Mouse (Mus musculus): ENCODE data around the gene Golph3. TPM values are rescaled to one million over a fixed set of nuclear protein-coding genes. Genes with fewer than 3 reads are reported as not detected.

Gene Golph3
- polyA plus RNA-seq, 1 experiment from 2014 or later, result 68.7 TPM

DNA sequence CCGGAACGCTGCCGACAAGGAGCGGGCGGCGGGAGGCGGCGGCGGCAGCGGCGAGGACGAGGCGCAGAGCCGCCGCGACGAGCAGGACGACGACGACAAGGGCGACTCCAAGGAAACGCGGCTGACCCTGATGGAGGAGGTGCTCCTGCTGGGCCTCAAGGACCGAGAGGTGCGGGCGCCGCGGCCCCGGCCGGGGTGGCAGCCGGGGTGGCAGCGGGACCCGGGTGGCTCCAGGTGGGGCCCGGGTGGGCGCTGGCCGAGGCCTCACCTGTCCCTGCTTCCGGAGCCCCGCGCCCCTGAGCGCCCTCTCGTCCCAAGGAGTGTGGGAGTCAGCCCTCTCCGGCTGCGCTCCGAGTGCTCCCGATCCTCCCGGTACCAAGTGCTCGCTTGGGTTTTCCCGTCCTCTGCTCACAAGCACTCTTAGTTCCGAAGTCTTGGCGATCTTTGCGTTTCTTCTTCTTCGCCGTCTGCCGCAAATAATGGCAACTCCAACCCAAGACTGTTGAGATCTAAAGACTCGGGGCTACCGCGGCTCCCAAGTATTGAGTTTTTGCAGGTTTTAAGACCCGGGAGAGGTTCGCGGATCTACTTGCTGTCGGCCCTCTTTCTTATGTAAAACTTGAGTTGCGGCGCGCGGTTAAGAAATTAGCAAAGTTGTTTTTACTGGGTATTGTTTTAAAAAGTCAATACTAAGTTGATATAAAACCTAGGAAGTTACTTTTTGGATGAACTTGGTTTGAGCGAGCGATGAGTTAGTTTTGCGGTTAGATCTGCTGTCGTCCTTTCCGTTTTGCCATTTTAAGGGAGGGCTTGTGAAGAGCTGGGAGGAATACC, 755 bp downstream of the Golph3 start, which contains the start of gene 1810049J17Rik:
1810049J17Rik (minus strand) TSS at position 112 of the 834 bp plus-strand sequence.
- Histone ChIP-seq H3K4me3 (peak within 1 kb of the TSS; percentile 99), H3K27ac (peak within 1 kb of the TSS; percentile 98), H3K9me3 (no peaks in the 10 kb centered on the region), H3K36me3 (replicated peaks) (peaks cover 19% of the 10 kb centered on the region), H3K4me1 (peaks cover 41% of the 10 kb centered on the region), H3K27me3 (ENCODE audit: poor library complexity, severe bottlenecking) (peaks cover 20% of the 10 kb centered on the region)
- WGBS, result under 1% methylated on average over 69 of the region's 70 CpGs
- DNase-seq (ENCODE audit: extremely low spot score, low spot score), result peak; percentile 68

DNA sequence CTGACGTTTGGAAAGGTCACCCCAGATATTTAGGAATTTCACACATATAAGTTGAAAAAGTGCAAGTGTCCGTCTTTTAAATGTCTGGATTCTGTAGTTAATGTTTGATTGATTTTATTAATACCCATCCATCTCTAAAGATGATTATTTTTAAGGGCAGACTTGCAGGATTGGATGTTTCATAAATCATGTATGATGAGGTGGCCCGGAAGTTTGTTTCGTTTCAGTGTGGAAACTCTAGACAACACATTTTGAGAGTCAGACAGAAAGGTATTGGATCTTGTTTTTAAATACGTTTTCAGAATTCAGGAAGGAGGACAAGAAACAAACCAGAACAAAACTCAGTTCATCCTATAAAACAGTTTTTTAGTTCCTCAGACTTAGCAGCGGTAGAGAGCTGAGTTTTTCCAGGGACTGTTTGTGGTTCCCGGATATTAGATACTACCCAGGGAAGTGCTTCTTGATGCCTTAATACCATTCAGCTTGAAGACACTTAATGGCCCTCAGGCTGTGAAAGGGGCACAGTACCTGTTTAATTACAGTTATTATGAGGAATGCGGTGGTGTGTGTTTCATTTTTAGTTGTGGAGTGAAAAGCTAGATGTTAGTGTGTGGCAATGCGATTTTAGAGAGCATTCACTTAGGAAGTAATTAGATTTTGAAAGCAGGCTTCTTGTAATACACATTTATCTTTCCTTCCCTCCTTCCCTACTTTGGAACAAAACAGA, 1.6 kb downstream of the Golph3 start:
- DNase-seq (ENCODE audit: extremely low spot score, low spot score), result no peak
- Histone ChIP-seq H3K36me3 (replicated peaks) (peaks cover 25% of the 10 kb centered on the region), H3K27ac (no peak overlapping the region), H3K4me3 (peak overlapping the region; percentile 99), H3K4me1 (peaks cover 41% of the 10 kb centered on the region), H3K9me3 (no peaks in the 10 kb centered on the region), H3K27me3 (ENCODE audit: poor library complexity, severe bottlenecking) (peaks cover 20% of the 10 kb centered on the region)
- WGBS, result 23% methylated on average over 9 of the region's 9 CpGs

GRCm38 (mm10) chr15:12324326-12324725, 3.1 kb downstream of the Golph3 start:
- DNase-seq (ENCODE audit: extremely low spot score, low spot score), result no peak
- 0 out of 2 replicates have a peak overlapping the region, but pooled peaks have one; percentile 8 for H3K27ac ChIP-seq
- peaks cover 41% of the 10 kb centered on the region for H3K4me1 ChIP-seq
- H3K4me3 ChIP-seq, result no peak overlapping the region; the same call in 1 of the 2 replicates
- 97% methylated on average over 1 of the region's 1 CpGs for WGBS
- peaks cover 10% of the 10 kb centered on the region for H3K27me3 ChIP-seq (ENCODE audit: poor library complexity, severe bottlenecking)
- H3K9me3 ChIP-seq, result no peaks in the 10 kb centered on the region
- H3K36me3 ChIP-seq (replicated peaks), result peaks cover 31% of the 10 kb centered on the region

- WGBS, result 93% methylated on average over 3 of the region's 3 CpGs
- Histone ChIP-seq H3K27me3 (ENCODE audit: poor library complexity, severe bottlenecking) (no peaks in the 10 kb centered on the region), H3K4me1 (peaks cover 13% of the 10 kb centered on the region), H3K4me3 (no peak overlapping the region), H3K9me3 (no peaks in the 10 kb centered on the region), H3K36me3 (replicated peaks) (peaks cover 21% of the 10 kb centered on the region), H3K27ac (no peak overlapping the region)
- no peak for DNase-seq (ENCODE audit: extremely low spot score, low spot score)
These were observed 9.1 kb downstream of the Golph3 start for GRCm38 (mm10) chr15:12330389-12330788.

- Histone ChIP-seq H3K4me3 (no peak overlapping the region), H3K9me3 (no peaks in the 10 kb centered on the region), H3K4me1 (peaks cover 12% of the 10 kb centered on the region), H3K27me3 (ENCODE audit: poor library complexity, severe bottlenecking) (no peaks in the 10 kb centered on the region), H3K36me3 (replicated peaks) (peaks cover 16% of the 10 kb centered on the region), H3K27ac (no peak overlapping the region)
- DNase-seq (ENCODE audit: extremely low spot score, low spot score), result no peak
These were observed 9.6 kb downstream of the Golph3 start for GRCm38 (mm10) chr15:12330892-12331291.

DNA sequence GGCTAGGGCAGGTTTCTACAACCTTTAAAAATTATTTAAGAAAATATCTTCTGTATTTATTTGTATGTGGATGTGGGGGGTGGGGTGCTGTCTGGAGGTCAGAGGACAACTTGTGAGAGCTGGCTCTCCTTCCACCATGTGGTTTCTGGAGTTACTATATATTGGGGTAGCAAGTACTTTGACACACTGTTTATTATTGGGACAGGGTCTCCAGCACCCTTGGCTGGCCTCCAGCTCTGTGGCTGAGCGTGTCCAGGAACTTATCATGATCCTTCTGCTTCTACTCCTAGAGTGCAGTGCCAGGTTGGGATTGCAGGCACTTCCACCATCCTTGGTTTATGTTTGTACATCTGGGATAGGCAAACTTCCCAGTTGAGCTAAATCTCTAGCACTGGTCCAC, 10.1 kb downstream of the Golph3 start:
- Histone ChIP-seq H3K4me1 (peaks cover 8% of the 10 kb centered on the region), H3K4me3 (no peak overlapping the region), H3K9me3 (no peaks in the 10 kb centered on the region), H3K27me3 (ENCODE audit: poor library complexity, severe bottlenecking) (no peaks in the 10 kb centered on the region), H3K27ac (no peak overlapping the region), H3K36me3 (replicated peaks) (peaks cover 12% of the 10 kb centered on the region)
- 90% methylated on average over 1 of the region's 1 CpGs for WGBS
- DNase-seq (ENCODE audit: extremely low spot score, low spot score), result no peak

DNA sequence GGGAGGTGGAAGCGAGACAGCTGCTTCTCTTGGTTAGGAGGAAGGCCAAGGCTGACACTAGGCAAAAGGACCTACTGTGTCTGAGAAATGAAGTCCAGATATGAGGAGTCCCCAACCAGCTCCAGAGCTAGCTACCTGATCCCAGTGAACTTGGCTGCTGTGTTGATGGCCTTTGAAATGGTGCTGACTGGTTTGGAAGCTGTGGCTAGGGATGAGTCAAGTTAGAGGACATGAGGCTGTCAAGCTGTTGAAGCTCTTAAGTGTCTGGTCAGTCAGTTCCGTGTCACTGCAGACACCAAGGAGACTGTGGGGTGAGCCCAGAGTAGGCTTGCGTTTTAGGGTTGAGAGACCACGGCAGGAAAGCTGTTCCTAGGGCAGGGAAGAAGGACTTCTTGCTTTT, 13.1 kb downstream of the Golph3 start:
- Histone ChIP-seq H3K4me3 (no peak overlapping the region), H3K27ac (no peak overlapping the region), H3K27me3 (ENCODE audit: poor library complexity, severe bottlenecking) (no peaks in the 10 kb centered on the region), H3K4me1 (peaks cover 12% of the 10 kb centered on the region), H3K9me3 (no peaks in the 10 kb centered on the region), H3K36me3 (replicated peaks) (no peaks in the 10 kb centered on the region; the same call in none of the 2 replicates)
- no peak for DNase-seq (ENCODE audit: extremely low spot score, low spot score)
- WGBS, result 91% methylated on average over 4 of the region's 4 CpGs

DNA sequence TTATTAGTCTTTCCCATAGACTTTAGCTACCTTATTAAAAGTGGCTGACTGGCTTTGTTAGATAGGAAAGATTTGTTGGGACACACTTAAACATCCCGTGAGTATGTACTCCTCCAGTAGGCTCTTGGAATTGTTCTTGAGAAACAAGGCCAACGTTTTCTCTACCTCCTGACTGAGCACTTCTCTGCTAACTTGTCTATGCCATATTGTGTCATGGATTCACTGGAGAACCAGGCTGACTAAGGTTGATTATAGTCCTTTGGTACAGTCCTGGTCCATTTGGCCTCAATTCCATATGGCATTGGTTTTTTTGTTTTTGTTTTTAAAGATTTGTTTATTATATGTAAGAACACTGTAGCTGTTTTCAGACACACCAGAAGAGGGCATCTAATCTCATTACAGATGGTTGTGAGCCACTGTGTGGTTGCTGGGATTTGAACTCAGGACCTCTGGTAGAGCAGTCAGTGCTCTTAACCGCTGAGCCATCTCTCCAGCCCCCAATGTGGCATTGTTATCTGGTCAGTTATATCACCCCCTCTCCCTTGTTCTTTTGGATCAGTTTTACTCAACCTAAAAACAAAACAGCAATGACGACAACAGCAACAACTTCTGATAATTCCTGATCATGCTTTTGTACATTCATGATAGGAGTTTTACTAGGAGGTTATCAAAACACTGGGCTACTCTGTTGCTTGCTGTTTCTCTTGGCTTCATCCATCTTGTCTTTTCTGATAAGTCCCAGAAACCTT, 16.0 kb downstream of the Golph3 start:
- Histone ChIP-seq H3K4me3 (no peak overlapping the region), H3K4me1 (peaks cover 41% of the 10 kb centered on the region), H3K27me3 (ENCODE audit: poor library complexity, severe bottlenecking) (no peaks in the 10 kb centered on the region), H3K36me3 (replicated peaks) (peaks cover 5% of the 10 kb centered on the region), H3K27ac (no peak overlapping the region), H3K9me3 (no peaks in the 10 kb centered on the region)
- 88% methylated on average over 4 of the region's 4 CpGs for WGBS
- no peak for DNase-seq (ENCODE audit: extremely low spot score, low spot score)

DNA sequence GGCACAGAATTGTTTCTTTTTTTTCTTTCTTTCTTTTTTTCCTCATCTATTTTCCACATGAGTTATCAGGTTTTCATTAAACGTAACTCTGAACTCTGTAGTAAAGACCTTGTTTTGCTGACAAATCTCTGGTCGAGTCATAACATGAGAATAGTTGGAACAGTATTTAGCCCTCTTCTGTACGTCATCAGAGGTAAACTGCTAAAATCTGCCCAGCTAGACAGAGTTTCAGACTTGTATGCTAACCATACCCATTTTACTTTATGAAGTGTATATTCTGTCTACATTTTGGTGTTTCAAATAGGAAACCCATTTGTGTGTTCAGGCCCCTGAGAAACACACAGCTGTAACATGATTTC, 16.5 kb downstream of the Golph3 start:
- DNase-seq (ENCODE audit: extremely low spot score, low spot score), result no peak
- Histone ChIP-seq H3K36me3 (replicated peaks) (peaks cover 11% of the 10 kb centered on the region), H3K4me1 (peaks cover 44% of the 10 kb centered on the region), H3K4me3 (no peak overlapping the region), H3K9me3 (no peaks in the 10 kb centered on the region), H3K27me3 (ENCODE audit: poor library complexity, severe bottlenecking) (no peaks in the 10 kb centered on the region), H3K27ac (no peak overlapping the region)
- WGBS, result 85% methylated on average over 3 of the region's 3 CpGs

DNA sequence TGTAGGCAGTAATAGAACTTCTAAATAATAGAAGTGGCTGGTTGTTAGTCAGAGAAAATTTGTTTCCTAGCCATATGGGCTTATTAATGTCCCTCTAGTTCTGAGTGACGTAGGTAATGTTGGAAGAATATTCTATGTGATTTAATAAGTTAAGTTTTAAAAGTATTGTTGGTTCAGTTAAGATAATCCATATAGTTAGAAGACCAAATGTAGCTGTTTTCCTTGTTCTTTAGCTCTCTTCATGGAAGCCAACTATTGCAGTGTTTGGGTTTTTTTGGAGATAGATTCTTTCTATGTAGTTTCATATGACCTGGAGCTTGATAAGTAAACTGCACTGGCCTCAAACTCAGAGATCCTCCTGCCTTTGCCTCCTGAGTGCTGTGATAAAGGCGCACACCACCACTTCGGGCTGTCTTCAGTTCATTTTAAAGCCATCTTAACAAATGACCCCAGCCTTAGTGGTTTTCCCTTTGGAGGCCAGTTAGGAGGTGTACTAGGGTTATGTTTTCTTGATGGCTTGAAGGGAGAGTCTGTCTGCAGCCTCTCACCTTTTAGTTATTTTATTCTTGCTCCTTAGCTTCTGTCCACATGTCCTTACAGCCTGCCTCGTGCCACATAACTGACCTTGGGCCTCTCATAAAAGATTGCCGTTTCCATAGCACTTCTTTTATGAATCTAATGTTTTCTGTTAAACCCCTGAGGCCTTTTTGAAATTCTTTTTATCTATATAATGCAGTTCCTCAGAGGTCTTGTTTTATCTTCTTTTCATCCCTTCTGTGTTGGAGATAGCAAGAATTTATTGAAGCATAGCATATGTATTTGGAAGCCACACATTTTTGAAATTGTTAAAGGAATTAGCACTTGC, 19.5 kb downstream of the Golph3 start:
- Histone ChIP-seq H3K36me3 (replicated peaks) (peaks cover 40% of the 10 kb centered on the region), H3K27me3 (ENCODE audit: poor library complexity, severe bottlenecking) (no peaks in the 10 kb centered on the region), H3K4me3 (peak overlapping the region; percentile 32; the same call in 1 of the 2 replicates), H3K9me3 (no peaks in the 10 kb centered on the region), H3K4me1 (peaks cover 37% of the 10 kb centered on the region), H3K27ac (peak overlapping the region; percentile 85)
- no peak for DNase-seq (ENCODE audit: extremely low spot score, low spot score)
- WGBS, result 43% methylated on average over 5 of the region's 5 CpGs

DNA sequence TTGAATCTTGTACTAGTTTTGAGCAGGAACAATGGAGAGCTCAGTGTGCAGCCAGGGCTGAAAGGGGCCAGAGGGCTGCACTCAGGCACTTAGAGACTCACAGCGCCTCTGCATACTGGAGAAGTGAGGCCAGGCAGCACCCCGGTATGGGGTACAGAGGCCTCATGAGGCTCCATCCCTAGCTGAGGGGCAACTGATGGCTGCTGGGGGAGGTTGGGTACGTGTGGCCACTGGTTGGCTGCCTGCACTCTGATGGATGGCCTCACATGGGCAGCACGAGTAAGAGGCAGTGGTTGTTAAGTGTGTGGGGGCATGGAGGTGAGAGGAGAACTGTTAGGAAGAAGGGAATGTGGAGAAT, 20.1 kb downstream of the Golph3 start:
- Histone ChIP-seq H3K4me1 (peaks cover 37% of the 10 kb centered on the region), H3K4me3 (peak overlapping the region; percentile 32; the same call in 1 of the 2 replicates), H3K27me3 (ENCODE audit: poor library complexity, severe bottlenecking) (no peaks in the 10 kb centered on the region), H3K36me3 (replicated peaks) (peaks cover 46% of the 10 kb centered on the region), H3K9me3 (no peaks in the 10 kb centered on the region), H3K27ac (peak overlapping the region; percentile 85)
- WGBS, result 19% methylated on average over 4 of the region's 4 CpGs
- DNase-seq (ENCODE audit: extremely low spot score, low spot score), result peak; percentile 62

GRCm38 (mm10) chr15:12346916-12347315, 25.7 kb downstream of the Golph3 start:
- H3K36me3 ChIP-seq (replicated peaks), result peaks cover 85% of the 10 kb centered on the region
- 96% methylated on average over 3 of the region's 3 CpGs for WGBS
- no peak for DNase-seq (ENCODE audit: extremely low spot score, low spot score)
- H3K4me3 ChIP-seq, result no peak overlapping the region
- H3K27me3 ChIP-seq (ENCODE audit: poor library complexity, severe bottlenecking), result no peaks in the 10 kb centered on the region
- no peaks in the 10 kb centered on the region for H3K9me3 ChIP-seq
- no peak overlapping the region for H3K27ac ChIP-seq
- H3K4me1 ChIP-seq, result peaks cover 6% of the 10 kb centered on the region

Data from forebrain, embryonic 10.5 days (tissue).